Mouse (Mus musculus): Measurements from ENCODE around the gene Arhgef17.

Arhgef17 gene

GRCm38 (mm10) chr7:100873197-100873596 lies 58.7 kb downstream of the Arhgef17 start:
- in situ Hi-C loops (cut with MboI, MseI) = no loop called here

- in situ Hi-C loops (cut with MboI, MseI) = no loop called here
Measured at GRCm38 (mm10) chr7:100871892-100872291, 60.0 kb downstream of the Arhgef17 start.

- in situ Hi-C loops (cut with MboI, MseI) = no loop called here
Measured at GRCm38 (mm10) chr7:100871355-100871754, 60.6 kb downstream of the Arhgef17 start.

GRCm38 (mm10) chr7:100869877-100870629 lies 61.9 kb downstream of the Arhgef17 start:
- in situ Hi-C loops (cut with MboI, MseI) = no loop called here

- in situ Hi-C loops (cut with MboI, MseI) = no loop called here
Measured at GRCm38 (mm10) chr7:100868551-100868950, 63.4 kb downstream of the Arhgef17 start.

GRCm38 (mm10) chr7:100867561-100867960 lies 64.3 kb downstream of the Arhgef17 start:
- in situ Hi-C loops (cut with MboI, MseI) = no loop called here

- in situ Hi-C loops (cut with MboI, MseI) = no loop called here
Measured at GRCm38 (mm10) chr7:100866675-100867074, 65.2 kb downstream of the Arhgef17 start.

GRCm38 (mm10) chr7:100862828-100863638 lies 68.9 kb downstream of the Arhgef17 start, which contains the start of gene Relt:
Gene Relt, minus strand, starts transcription at chr7:100863446.
- in situ Hi-C loops (cut with MboI, MseI) = no loop called here

GRCm38 (mm10) chr7:100862353-100862752 lies 69.6 kb downstream of the Arhgef17 start:
- in situ Hi-C loops (cut with MboI, MseI) = no loop called here

GRCm38 (mm10) chr7:100861209-100861608 lies 70.7 kb downstream of the Arhgef17 start:
- in situ Hi-C loops (cut with MboI, MseI) = no loop called here

GRCm38 (mm10) chr7:100860450-100860849 lies 71.5 kb downstream of the Arhgef17 start:
- in situ Hi-C loops (cut with MboI, MseI) = no loop called here

- in situ Hi-C loops (cut with MboI, MseI) = no loop called here
Measured at GRCm38 (mm10) chr7:100855795-100856573, 75.9 kb downstream of the Arhgef17 start.

GRCm38 (mm10) chr7:100855300-100855699 lies 76.6 kb downstream of the Arhgef17 start:
- in situ Hi-C loops (cut with MboI, MseI) = no loop called here

- in situ Hi-C loops (cut with MboI, MseI) = no loop called here
Measured at GRCm38 (mm10) chr7:100854861-100855260, 77.0 kb downstream of the Arhgef17 start.

- in situ Hi-C loops (cut with MboI, MseI) = no loop called here
Measured at GRCm38 (mm10) chr7:100854137-100854814, 77.6 kb downstream of the Arhgef17 start.

GRCm38 (mm10) chr7:100853396-100853795 lies 78.5 kb downstream of the Arhgef17 start:
- in situ Hi-C loops (cut with MboI, MseI) = no loop called here

- in situ Hi-C loops (cut with MboI, MseI) = no loop called here
Measured at GRCm38 (mm10) chr7:100851481-100852356, 80.2 kb downstream of the Arhgef17 start.

GRCm38 (mm10) chr7:100849508-100849907 lies 82.4 kb downstream of the Arhgef17 start:
- in situ Hi-C loops (cut with MboI, MseI) = no loop called here

GRCm38 (mm10) chr7:100848744-100849143 lies 83.2 kb downstream of the Arhgef17 start:
- in situ Hi-C loops (cut with MboI, MseI) = no loop called here

- in situ Hi-C loops (cut with MboI, MseI) = no loop called here
Measured at GRCm38 (mm10) chr7:100847131-100847530, 84.8 kb downstream of the Arhgef17 start.

Measured in T-helper 2 cell (primary cell).